Mouse (Mus musculus): ENCODE results near the gene Dgkk.

- TF ChIP-seq CHD2 (IDR thresholded peaks at IDR 0.05; ENCODE audit: low read length) (no peak), ZKSCAN1 (IDR thresholded peaks at IDR 0.05; ENCODE audit: low read depth, low read length) (no peak), CTCF (IDR thresholded peaks at IDR 0.05 in 2 of 3, conservative IDR thresholded peaks at IDR 0.05 in 1 of 3; ENCODE audit: control insufficient read depth in 1 of 3, insufficient read depth in 1 of 3, low read depth in 2 of 3, low read length in 3 of 3, poor library complexity in 1 of 3, severe bottlenecking in 1 of 3) (no peak), ZNF384 (IDR thresholded peaks at IDR 0.05; ENCODE audit: low read depth, low read length) (no peak), GATA1 (IDR thresholded peaks at IDR 0.05; ENCODE audit: low read depth, low read length) (no peak), MAFK (IDR thresholded peaks at IDR 0.05; ENCODE audit: borderline replicate concordance, low read depth, low read length) (no peak), MEF2A (IDR thresholded peaks at IDR 0.05; ENCODE audit: extremely low read depth, insufficient replicate concordance, low read depth, low read length, poor library complexity, severe bottlenecking) (no peak)
These were observed 45.1 kb upstream of the Dgkk start for GRCm38 (mm10) chrX:6733998-6734397.

Measured in MEL (cell line).